Mouse (Mus musculus) fibroblast of lung, adult 2 months (primary cell): ENCODE measurements around the gene Trank1.
A peak's percentile ranks its signal among the peaks of the same experiment; 100 is the strongest.

Source experiments
- DNase-seq: peaks from one replicate; pipeline ENCODE4 v3.0.0-alpha.2; 2011; ENCODE audit warnings: low read depth

The Trank1 gene

GRCm38 (mm10) chr9:111311031-111311842 lies at the start of gene Trank1:
Gene Trank1 (plus strand): TSS chr9:111311739.
- no peak for DNase-seq

- no peak for DNase-seq
Observed at GRCm38 (mm10) chr9:111267998-111268397, 43.5 kb upstream of the Trank1 start.

- no peak for DNase-seq
Observed at GRCm38 (mm10) chr9:111270606-111271005, 40.9 kb upstream of the Trank1 start.

GRCm38 (mm10) chr9:111271056-111271433 lies 40.5 kb upstream of the Trank1 start:
- DNase-seq, result no peak

GRCm38 (mm10) chr9:111271434-111272160 lies 39.9 kb upstream of the Trank1 start, which contains the start of the genes Mlh1 and Epm2aip1:
Gene Mlh1 (minus strand): TSS chr9:111271791.
Gene Epm2aip1 (plus strand): TSS chr9:111271929.
- DNase-seq, result peak; percentile 100

- DNase-seq, result no peak
Observed at GRCm38 (mm10) chr9:111272356-111272755, 39.2 kb upstream of the Trank1 start.

- no peak for DNase-seq
Observed at GRCm38 (mm10) chr9:111272996-111273785, 38.3 kb upstream of the Trank1 start.

GRCm38 (mm10) chr9:111273958-111274357 lies 37.6 kb upstream of the Trank1 start:
- DNase-seq, result no peak

- DNase-seq, result no peak
Observed at GRCm38 (mm10) chr9:111275156-111275555, 36.4 kb upstream of the Trank1 start.

GRCm38 (mm10) chr9:111285061-111285460 lies 26.5 kb upstream of the Trank1 start:
- no peak for DNase-seq

- DNase-seq, result no peak
Observed at GRCm38 (mm10) chr9:111285676-111286075, 25.9 kb upstream of the Trank1 start.

GRCm38 (mm10) chr9:111286468-111286867 lies 25.1 kb upstream of the Trank1 start:
- no peak for DNase-seq

GRCm38 (mm10) chr9:111287956-111288355 lies 23.6 kb upstream of the Trank1 start:
- no peak for DNase-seq

- DNase-seq, result no peak
Observed at GRCm38 (mm10) chr9:111289294-111289831, 22.2 kb upstream of the Trank1 start.

- peak; percentile 76 for DNase-seq
Observed at GRCm38 (mm10) chr9:111289832-111290339, 21.7 kb upstream of the Trank1 start.

GRCm38 (mm10) chr9:111290539-111291100 lies 20.9 kb upstream of the Trank1 start:
- DNase-seq, result no peak

- DNase-seq, result no peak
Observed at GRCm38 (mm10) chr9:111293234-111293633, 18.3 kb upstream of the Trank1 start.

- DNase-seq, result no peak
Observed at GRCm38 (mm10) chr9:111294911-111295310, 16.6 kb upstream of the Trank1 start.

GRCm38 (mm10) chr9:111295323-111295722 lies 16.2 kb upstream of the Trank1 start:
- DNase-seq, result no peak

- DNase-seq, result no peak
Observed at GRCm38 (mm10) chr9:111296433-111296832, 15.1 kb upstream of the Trank1 start.

- no peak for DNase-seq
Observed at GRCm38 (mm10) chr9:111298606-111299005, 12.9 kb upstream of the Trank1 start.
